11 mouse cellular contexts compared by ENCODE assay signal in genomic region chr12:32995081-32995834, GRCm38 (mm10). TPM values are rescaled to one million over a fixed set of nuclear protein-coding genes. Genes with fewer than 3 reads are reported as not detected.
A peak's percentile ranks its signal among the peaks of the same experiment; 100 is the strongest.
DNase-seq lines count a peak whose midpoint lies in the region; ATAC-seq and TF ChIP-seq lines count a peak whose summit lies in the region.
"Had no signal": no experiment of that assay in that cellular context is flagged by ENCODE, and none has a peak within 500 bp of the region (broad histone marks: within the 10 kb centered on the region; RNA-seq: fewer than 3 reads in every experiment).

No protein-coding gene starts in this region.

- no peak for ATAC-seq in embryonic facial prominence, embryonic 14.5 days (ENCODE audit: low read depth)
- no peak for ATAC-seq in limb, embryonic 14.5 days (ENCODE audit: low FRiP score, low read depth)
- ATAC-seq: forebrain, embryonic 15.5 days had no signal

- no peaks in the 10 kb centered on the region for H3K27me3 ChIP-seq in embryonic facial prominence, embryonic 14.5 days (replicated peaks; ENCODE audit: control insufficient read depth, insufficient read depth, low read length)
- H3K27me3 ChIP-seq in embryonic facial prominence, embryonic 10.5 days (replicated peaks; ENCODE audit: low read depth, poor library complexity, severe bottlenecking): no peaks in the 10 kb centered on the region
- H3K27me3 ChIP-seq in limb, embryonic 14.5 days (ENCODE audit: control insufficient read depth, insufficient read depth, low read length): no peaks in the 10 kb centered on the region
- H3K27me3 ChIP-seq: forebrain, embryonic 15.5 days; neural tube, embryonic 13.5 days had no signal

- no peaks in the 10 kb centered on the region for H3K9me3 ChIP-seq in embryonic facial prominence, embryonic 14.5 days (ENCODE audit: control insufficient read depth, low read length)
- no peaks in the 10 kb centered on the region for H3K9me3 ChIP-seq in embryonic facial prominence, embryonic 10.5 days
- no peaks in the 10 kb centered on the region for H3K9me3 ChIP-seq in limb, embryonic 14.5 days (ENCODE audit: control insufficient read depth, low read length)
- H3K9me3 ChIP-seq: forebrain, embryonic 15.5 days; neural tube, embryonic 13.5 days had no signal

- peaks cover 10% of the 10 kb centered on the region for H3K4me1 ChIP-seq in embryonic facial prominence, embryonic 14.5 days (ENCODE audit: control insufficient read depth, insufficient read depth, low read length)
- peaks cover 11% of the 10 kb centered on the region for H3K4me1 ChIP-seq in embryonic facial prominence, embryonic 10.5 days
- H3K4me1 ChIP-seq in limb, embryonic 14.5 days (ENCODE audit: control insufficient read depth, insufficient read depth, low read length): 0 out of 2 replicates have a peak, but pooled peaks cover 3% of the 10 kb centered on the region
- H3K4me1 ChIP-seq: forebrain, embryonic 15.5 days had no signal

- DNase-seq in embryonic facial prominence, embryonic 14.5 days (ENCODE audit: low spot score): peak; percentile 39
- no peak for DNase-seq in embryonic facial prominence, embryonic 10.5 days (ENCODE audit: low spot score)
- DNase-seq in A20 (ENCODE audit: low read depth, low spot score): peak; percentile 47
- DNase-seq in fibroblast of lung, adult 2 months (ENCODE audit: low read depth): peak; percentile 35
- DNase-seq in limb, embryonic 14.5 days (ENCODE audit: low spot score): peak; percentile 6
- no peak for DNase-seq in retina, postnatal 1 day
- no peak for DNase-seq in layer of hippocampus, adult 2 months (ENCODE audit: low spot score in 2 of 2)
- no peak for DNase-seq in urinary bladder, postnatal 10 days (ENCODE audit: low spot score)

- no peak overlapping the region for H3K9ac ChIP-seq in embryonic facial prominence, embryonic 14.5 days (ENCODE audit: low read depth, low read length)
- no peak overlapping the region for H3K9ac ChIP-seq in limb, embryonic 14.5 days (ENCODE audit: low read depth, low read length, severe bottlenecking)
- H3K9ac ChIP-seq: forebrain, embryonic 15.5 days; liver, embryonic 14.5 days; neural tube, embryonic 13.5 days had no signal

- H3K36me3 ChIP-seq in embryonic facial prominence, embryonic 14.5 days (ENCODE audit: control insufficient read depth, insufficient read depth, low read length): no peaks in the 10 kb centered on the region
- no peaks in the 10 kb centered on the region for H3K36me3 ChIP-seq in embryonic facial prominence, embryonic 10.5 days (replicated peaks)
- no peaks in the 10 kb centered on the region for H3K36me3 ChIP-seq in limb, embryonic 14.5 days (ENCODE audit: control insufficient read depth, insufficient read depth, low read length)
- H3K36me3 ChIP-seq: forebrain, embryonic 15.5 days; neural tube, embryonic 13.5 days had no signal

- H3K4me3 ChIP-seq in embryonic facial prominence, embryonic 14.5 days (ENCODE audit: low read depth, low read length): no peak overlapping the region
- H3K4me3 ChIP-seq in embryonic facial prominence, embryonic 10.5 days: no peak overlapping the region
- H3K4me3 ChIP-seq in limb, embryonic 14.5 days (replicated peaks; ENCODE audit: low read length): no peak overlapping the region
- no peak overlapping the region for H3K4me3 ChIP-seq in layer of hippocampus, adult 2 months
- H3K4me3 ChIP-seq: forebrain, embryonic 15.5 days; neural tube, embryonic 13.5 days had no signal

- no peak overlapping the region for H3K27ac ChIP-seq in embryonic facial prominence, embryonic 14.5 days (replicated peaks; ENCODE audit: low read depth, low read length)
- H3K27ac ChIP-seq in embryonic facial prominence, embryonic 10.5 days (replicated peaks): no peak overlapping the region
- H3K27ac ChIP-seq in limb, embryonic 14.5 days (replicated peaks; ENCODE audit: low read depth, low read length): no peak overlapping the region
- H3K27ac ChIP-seq in layer of hippocampus, adult 2 months: no peak overlapping the region
- H3K27ac ChIP-seq: forebrain, embryonic 15.5 days; liver, embryonic 14.5 days; neural tube, embryonic 13.5 days had no signal

- TF ChIP-seq POLR2A in limb, embryonic 14.5 days (IDR thresholded peaks at IDR 0.05; ENCODE audit: borderline replicate concordance, extremely low read depth, insufficient read depth, insufficient read length): no peak

- TF ChIP-seq CTCF in layer of hippocampus, adult 2 months (conservative IDR thresholded peaks at IDR 0.05): no peak

- H3K4me2 ChIP-seq in embryonic facial prominence, embryonic 14.5 days (ENCODE audit: low read depth, low read length): no peak overlapping the region
- H3K4me2 ChIP-seq in limb, embryonic 14.5 days (replicated peaks; ENCODE audit: low read depth, low read length, severe bottlenecking): no peak overlapping the region
- H3K4me2 ChIP-seq: forebrain, embryonic 15.5 days; neural tube, embryonic 13.5 days had no signal

- WGBS in embryonic facial prominence, embryonic 14.5 days: 74% methylated on average over 4 of the region's 4 CpGs
- WGBS in embryonic facial prominence, embryonic 10.5 days: 85% methylated on average over 4 of the region's 4 CpGs
- WGBS in limb, embryonic 14.5 days: 74% methylated on average over 4 of the region's 4 CpGs

RNA-seq across cellular contexts. Expression of gene Sypl, which starts 41.6 kb away (rescaled TPM):
- 115 and 119 TPM in 2 replicates for polyA plus RNA-seq in embryonic facial prominence, embryonic 14.5 days (2014; fragmentation: Nextera tagmentation; extraction: Ambion mirVana)
- polyA plus RNA-seq in embryonic facial prominence, embryonic 10.5 days (2016; fragmentation: Nextera tagmentation; extraction: Ambion mirVana): 48.6 and 50.3 TPM in 2 replicates
- polyA plus RNA-seq in limb, embryonic 14.5 days (2012; rRNA removed): 53.3 and 54.1 TPM in 2 replicates
- polyA plus RNA-seq in limb, embryonic 14.5 days (2014; fragmentation: Nextera tagmentation; extraction: Ambion mirVana): 97.6 and 104 TPM in 2 replicates
- total RNA-seq in layer of hippocampus, adult 2 months (2021): 10 to 100 TPM; 44.1 to 46.0 TPM

Comparison
In these comparisons a context has a peak if more than half of its experiments do, and no peak if none do; other contexts are left out.
1. DNase-seq: peak in embryonic facial prominence, embryonic 14.5 days (single experiment), A20 (single experiment), fibroblast of lung, adult 2 months (single experiment) and limb, embryonic 14.5 days (single experiment); none in embryonic facial prominence, embryonic 10.5 days (single experiment), retina, postnatal 1 day (single experiment), layer of hippocampus, adult 2 months (0 of 2) and urinary bladder, postnatal 10 days (single experiment).